Mouse (Mus musculus) embryonic fibroblast, embryonic 13.5 days (primary cell): ENCODE data around the gene Efcab8. TPM values are rescaled to one million over a fixed set of nuclear protein-coding genes. Genes with fewer than 3 reads are reported as not detected.
"Not testable (repeated sequence)": the region's sequence is repeated elsewhere in the genome, so short reads cannot be mapped to it uniquely, and the experiment has no call there.

Experiments used
- H3K27ac ChIP-seq: 2 replicates; pipeline ENCODE4 v1.5.1; 2012; ENCODE audit warnings: low read length, control low read depth, inconsistent platforms; ENCODE audit not compliant: insufficient read depth
- H3K4me1 ChIP-seq: 2 replicates; pipeline ENCODE4 v1.6.1; 2011; ENCODE audit warnings: low read length; ENCODE audit not compliant: control insufficient read depth, insufficient read depth
- H3K4me3 ChIP-seq: 2 replicates; pipeline ENCODE4 v1.5.1; 2011; ENCODE audit warnings: mild to moderate bottlenecking, control low read depth, low read length; ENCODE audit not compliant: insufficient read depth
- CTCF ChIP-seq: IDR thresholded peaks from 2 replicates; pipeline ENCODE4 v1.5.1; 2011; ENCODE audit warnings: mild to moderate bottlenecking, control low read depth, low read length, moderate library complexity, borderline replicate concordance; ENCODE audit not compliant: insufficient read depth
- POLR2A ChIP-seq: IDR thresholded peaks from 2 replicates; pipeline ENCODE4 v1.6.1; 2011; ENCODE audit warnings: low read depth, mild to moderate bottlenecking, control low read depth, low read length, moderate library complexity
- polyA plus RNA-seq: library from polyadenylated mRNA; stranded (reverse); fragments of >200 nt; gene quantifications from 2 replicates; pipeline ENCODE4 v1.2.4, GENCODE M21; 2011; ENCODE audit warnings: low read depth; ENCODE audit not compliant: missing spikeins, insufficient read length

Efcab8 gene
- polyA plus RNA-seq, 1 experiment: 0.32 TPM

DNA sequence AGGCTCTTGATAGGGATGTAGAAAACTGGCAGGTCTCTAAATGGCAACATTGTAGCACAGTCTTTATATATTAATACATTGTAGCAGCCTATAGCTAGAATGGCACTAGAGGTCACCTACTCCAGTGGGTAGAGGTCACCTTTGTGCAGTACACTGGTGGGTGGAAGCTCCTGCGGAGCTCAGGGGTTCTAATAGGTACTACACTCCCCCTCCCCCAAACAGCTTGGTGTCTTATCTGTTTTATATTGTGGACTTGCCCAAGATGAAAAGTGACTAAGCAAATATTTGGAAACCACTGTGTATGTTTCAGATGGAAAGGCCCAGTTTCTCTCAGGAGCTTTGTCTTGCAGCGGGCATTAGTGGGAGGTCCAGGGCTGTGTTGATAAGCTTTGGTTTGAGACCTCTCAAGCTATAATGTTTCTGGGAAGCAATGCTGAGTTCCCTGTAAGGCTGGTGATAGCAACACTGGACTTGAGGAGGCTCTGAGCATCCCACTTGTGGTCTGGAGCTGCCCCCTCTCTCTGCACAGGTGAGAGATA lies 42.3 kb downstream of the Efcab8 start:
- no peak overlapping the region for H3K4me3 ChIP-seq
- H3K27ac ChIP-seq: no peak overlapping the region
- no peaks in the 10 kb centered on the region for H3K4me1 ChIP-seq
- TF ChIP-seq POLR2A (no peak), CTCF (no peak)

DNA sequence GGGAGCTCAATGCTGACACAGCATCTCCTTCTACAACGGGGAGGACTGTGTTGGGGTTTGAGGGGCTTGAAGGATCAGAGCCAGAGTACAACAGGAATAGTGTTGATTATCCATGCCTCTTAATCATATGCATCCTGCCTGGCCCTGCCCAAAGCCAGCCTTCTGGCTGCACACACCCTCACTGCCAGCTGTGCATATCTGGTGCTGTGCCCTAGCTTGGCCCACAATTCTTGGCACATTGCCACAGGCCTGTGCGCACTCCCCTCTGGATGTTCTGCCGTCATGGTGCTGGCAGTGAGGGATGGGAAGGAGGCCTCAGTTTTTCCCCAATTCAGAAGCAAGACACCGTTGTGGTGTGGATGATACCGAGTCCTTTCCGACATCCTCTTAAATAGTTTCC lies 44.9 kb downstream of the Efcab8 start:
- H3K4me3 ChIP-seq: no peak overlapping the region
- H3K27ac ChIP-seq: no peak overlapping the region
- H3K4me1 ChIP-seq: no peaks in the 10 kb centered on the region
- no peak for TF ChIP-seq POLR2A
- TF ChIP-seq CTCF: no peak

DNA sequence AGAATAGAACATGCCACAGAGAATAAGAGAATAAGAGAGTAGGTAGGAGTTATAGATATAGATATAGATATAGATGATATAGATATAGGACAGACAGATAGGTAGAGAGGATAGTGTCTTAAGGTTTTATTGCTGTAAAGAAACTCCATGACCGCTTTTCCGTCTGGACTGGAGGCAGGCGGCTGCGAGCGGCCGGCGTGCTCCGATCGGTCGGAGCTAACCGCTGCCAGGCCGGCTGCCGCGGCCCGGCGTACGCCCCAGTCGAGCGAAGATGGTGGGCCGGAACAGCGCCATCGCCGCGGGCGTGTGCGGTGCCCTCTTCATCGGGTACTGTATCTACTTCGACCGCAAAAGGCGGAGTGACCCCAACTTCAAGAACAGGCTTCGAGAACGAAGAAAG lies 46.2 kb downstream of the Efcab8 start:
- H3K4me1 ChIP-seq, H3K4me3 ChIP-seq, H3K27ac ChIP-seq: not testable (repeated sequence)

DNA sequence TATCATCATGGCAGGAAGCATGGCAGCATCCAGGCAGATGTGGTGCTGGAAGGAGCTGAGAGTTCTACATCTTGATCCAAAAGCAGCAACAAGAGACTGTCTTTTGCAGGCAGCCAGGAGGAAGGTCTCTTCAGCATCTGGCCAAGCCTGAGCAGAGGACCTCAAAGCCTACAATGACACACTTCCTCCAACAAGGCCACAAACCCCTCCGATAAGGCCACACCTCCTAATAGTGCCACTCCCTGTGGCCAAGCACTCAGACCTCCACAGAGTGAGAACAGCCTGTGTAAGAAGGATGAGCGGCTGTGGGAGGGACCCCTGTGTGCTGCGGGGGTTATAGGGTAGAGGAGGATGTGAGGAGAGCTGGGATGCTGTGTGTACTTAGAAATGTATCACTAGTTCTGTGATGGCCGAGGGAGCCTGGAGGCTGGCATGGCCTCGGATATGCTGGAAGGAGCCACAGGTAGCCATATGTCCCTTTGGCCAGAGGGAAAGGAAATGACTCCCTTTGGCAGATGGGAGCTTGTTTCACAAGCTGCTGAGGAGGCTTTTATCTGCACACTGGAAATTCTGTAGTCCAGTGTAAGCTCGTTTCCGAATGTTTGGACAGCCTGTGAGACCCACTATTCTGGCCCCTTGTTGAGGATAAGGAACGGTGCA lies 47.6 kb downstream of the Efcab8 start:
- Histone ChIP-seq H3K27ac (no peak overlapping the region), H3K4me3 (no peak overlapping the region)
- TF ChIP-seq POLR2A: no peak
- TF ChIP-seq CTCF: no peak

DNA sequence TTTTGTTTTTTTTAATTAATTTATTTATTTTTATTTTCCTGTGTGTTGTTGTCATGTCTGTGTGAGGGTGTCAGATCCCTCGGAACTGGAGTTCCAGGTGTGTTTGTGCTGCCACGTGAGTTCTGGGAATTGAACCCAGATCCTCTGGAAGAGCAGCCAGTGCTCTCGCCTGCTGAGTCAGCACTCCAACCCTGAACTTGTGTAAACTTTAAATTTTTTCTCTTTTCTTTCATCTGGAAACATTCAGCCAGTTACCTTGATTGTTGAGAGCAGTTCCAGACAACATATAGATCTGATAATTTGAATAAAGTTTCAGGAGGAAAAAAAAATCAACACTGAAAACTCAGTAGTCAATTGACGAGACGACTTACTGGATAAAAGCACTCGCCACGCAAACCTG lies 49.0 kb downstream of the Efcab8 start:
- Histone ChIP-seq H3K27ac (no peak overlapping the region), H3K4me3 (no peak overlapping the region), H3K4me1 (no peaks in the 10 kb centered on the region)
- TF ChIP-seq CTCF (no peak), POLR2A (no peak)

More for the DNA sequence above, 47.6 kb downstream of the Efcab8 start:
- no peaks in the 10 kb centered on the region for H3K4me1 ChIP-seq

DNA sequence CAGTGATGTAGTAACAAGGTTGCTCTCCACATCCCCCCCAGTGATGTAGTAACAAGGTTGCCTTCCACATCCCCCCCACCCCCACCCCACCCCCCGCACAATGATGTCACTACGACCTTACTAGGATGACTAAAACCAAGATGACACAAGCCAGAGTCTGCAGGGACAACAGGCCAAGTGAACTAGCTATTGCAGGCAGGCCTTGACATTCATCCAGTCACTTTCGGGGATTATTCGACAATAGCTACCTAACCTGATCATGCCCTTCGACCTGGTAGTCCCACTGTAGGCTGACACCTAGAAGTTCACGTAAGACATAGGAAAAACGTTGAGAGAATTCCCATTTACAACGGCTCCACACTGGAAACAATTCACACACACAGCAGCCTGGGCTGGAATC lies 53.6 kb downstream of the Efcab8 start:
- Histone ChIP-seq H3K27ac (no peak overlapping the region), H3K4me1 (no peaks in the 10 kb centered on the region), H3K4me3 (no peak overlapping the region)
- no peak for TF ChIP-seq POLR2A
- TF ChIP-seq CTCF: no peak

DNA sequence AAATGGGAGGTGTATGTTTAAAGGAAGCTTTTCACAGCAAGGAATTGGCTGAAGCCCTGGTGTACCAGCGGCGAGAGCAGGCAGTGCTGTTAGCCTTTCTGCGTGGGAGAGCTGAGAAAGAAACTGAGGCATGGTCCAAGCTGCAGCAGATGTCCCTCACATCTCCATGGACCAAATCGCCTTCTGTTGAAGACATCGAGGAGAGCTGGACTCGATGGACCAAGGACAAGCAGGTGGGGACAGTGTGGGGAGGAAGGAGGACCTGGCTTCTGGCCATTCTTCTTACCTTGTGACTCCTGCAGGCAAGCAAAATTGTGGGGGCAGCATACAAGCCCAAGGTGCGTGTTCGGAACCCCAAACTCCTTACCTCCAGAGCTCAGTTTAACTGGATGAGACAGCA lies 63.1 kb downstream of the Efcab8 start:
- no peak overlapping the region for H3K27ac ChIP-seq
- no peak for TF ChIP-seq CTCF
- no peak for TF ChIP-seq POLR2A
- no peak overlapping the region for H3K4me3 ChIP-seq
- H3K4me1 ChIP-seq: no peaks in the 10 kb centered on the region

DNA sequence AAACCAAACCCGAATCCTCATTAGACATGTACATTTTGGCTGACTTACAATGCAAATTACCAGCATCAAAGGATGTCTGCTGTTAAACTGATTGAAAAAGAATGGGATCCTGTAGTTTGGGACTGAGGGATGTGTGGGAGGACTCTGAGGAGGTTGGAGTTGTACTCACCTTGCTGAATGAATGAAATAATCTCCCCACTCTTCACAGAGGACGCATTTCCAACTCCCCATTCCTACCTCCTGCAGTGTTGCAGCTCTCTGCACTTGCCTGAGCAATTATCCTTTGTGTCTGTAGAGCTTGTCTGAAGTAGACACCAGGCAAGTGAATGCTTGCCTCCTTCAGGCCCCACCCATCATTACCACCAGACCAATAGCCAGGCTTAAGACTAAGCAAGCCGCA lies 68.7 kb downstream of the Efcab8 start:
- TF ChIP-seq CTCF (no peak), POLR2A (no peak)
- Histone ChIP-seq H3K27ac (no peak overlapping the region), H3K4me1 (no peaks in the 10 kb centered on the region), H3K4me3 (no peak overlapping the region)

DNA sequence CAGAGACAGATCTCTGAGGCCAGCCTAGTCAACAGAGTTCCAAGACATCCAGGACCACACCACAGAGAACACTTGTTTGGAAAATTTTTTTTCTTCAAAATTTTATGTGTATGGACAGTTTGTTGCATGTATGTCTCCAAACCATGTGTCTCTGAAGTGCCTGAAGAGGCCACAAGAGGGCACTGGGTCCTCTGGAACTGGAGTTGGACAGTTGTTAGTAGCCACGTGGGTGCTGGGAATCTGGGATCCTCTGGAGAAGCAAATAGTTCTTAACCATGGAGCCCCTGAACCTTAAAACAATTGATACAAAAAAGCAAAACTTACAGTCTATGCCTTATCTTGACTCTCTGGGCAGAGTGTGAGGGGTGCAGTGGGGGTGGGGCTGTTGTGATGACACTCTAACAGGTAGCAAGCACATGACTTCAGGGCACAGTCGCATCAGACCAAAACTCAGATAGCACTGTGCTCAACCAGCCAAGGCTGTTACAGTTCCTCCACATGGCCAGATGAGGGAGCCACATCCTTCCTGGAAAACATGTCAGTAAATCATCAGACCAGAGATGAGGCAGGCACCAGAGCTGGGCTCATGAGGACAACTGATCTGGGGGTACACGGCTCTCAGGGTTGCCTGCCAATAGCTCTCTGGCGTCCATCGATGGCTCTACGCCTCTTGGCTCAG lies 70.8 kb downstream of the Efcab8 start:
- H3K4me1 ChIP-seq: no peaks in the 10 kb centered on the region
- H3K4me3 ChIP-seq: no peak overlapping the region
- no peak for TF ChIP-seq POLR2A
- TF ChIP-seq CTCF: no peak

DNA sequence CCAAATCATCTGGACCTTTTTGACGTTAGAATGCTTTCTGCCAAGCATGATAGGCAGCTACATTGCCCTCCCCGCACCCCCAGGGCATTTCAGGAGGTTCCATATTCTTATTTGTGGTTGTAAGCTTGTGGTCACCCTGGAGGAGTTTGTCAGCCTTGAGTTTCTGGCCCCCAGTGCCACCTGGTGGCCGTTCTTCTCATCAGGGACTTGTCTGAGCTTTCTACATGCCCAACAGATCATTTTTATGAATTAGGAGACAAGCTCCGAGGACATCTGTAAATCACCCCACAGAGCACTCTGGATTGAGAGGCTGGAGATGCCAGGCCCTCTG lies 71.3 kb downstream of the Efcab8 start:
- no peak overlapping the region for H3K27ac ChIP-seq
- no peaks in the 10 kb centered on the region for H3K4me1 ChIP-seq
- TF ChIP-seq CTCF (0 out of 2 replicates have a peak, but pooled peaks have one; percentile 33), POLR2A (no peak)
- H3K4me3 ChIP-seq: no peak overlapping the region

More for the DNA sequence above, 70.8 kb downstream of the Efcab8 start:
- H3K27ac ChIP-seq: no peak overlapping the region

DNA sequence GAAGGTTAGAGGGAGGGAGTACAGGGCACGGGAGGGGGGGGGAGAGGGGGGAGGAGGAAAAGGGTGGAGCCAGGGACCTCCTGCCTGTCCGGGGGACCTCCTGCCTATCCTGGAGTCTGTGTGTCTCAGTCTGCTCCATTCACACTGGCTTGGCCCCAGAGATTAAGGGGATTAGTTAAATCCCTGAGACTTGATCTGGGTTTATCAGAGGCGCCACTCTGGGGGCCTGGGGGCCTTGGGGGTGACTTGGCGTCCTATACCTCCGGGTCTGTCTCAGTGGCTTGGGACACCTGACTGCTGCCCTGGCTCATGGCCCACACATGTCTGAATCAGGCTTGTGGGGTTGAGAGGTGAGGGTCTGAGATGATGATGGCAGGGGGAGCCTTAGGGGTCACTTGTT lies 73.8 kb downstream of the Efcab8 start:
- TF ChIP-seq CTCF (no peak), POLR2A (no peak)
- H3K4me3 ChIP-seq: no peak overlapping the region
- H3K4me1 ChIP-seq: no peaks in the 10 kb centered on the region
- no peak overlapping the region for H3K27ac ChIP-seq
